Mouse (Mus musculus): ENCODE data around the gene Thnsl2.

DNA sequence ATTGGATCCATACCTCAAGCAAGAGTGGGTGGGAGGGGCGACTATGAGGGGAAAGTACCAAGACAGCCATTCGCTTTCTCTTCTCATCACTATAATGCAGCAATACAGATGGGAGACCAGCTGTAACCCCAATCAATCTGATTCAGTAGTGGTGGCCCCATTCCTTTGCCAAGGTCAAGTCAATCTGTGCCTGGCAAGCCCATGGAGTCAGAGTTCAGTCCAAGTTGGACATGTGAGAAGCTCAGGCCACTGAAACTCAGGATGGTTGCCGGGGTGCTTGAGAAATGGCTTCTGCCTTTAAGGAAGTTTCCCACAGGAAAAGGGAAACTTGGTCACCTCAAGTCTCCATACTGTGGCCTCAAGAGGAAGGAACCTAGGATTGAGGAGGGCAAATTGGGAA lies 9.2 kb downstream of the Thnsl2 start:
- no peak for TF ChIP-seq CTCF (IDR thresholded peaks at IDR 0.05; ENCODE audit: low read depth)
- TF ChIP-seq EP300 (IDR thresholded peaks at IDR 0.05; ENCODE audit: low read depth): no peak
